Mouse (Mus musculus): ENCODE results near the gene Aco1.

DNA sequence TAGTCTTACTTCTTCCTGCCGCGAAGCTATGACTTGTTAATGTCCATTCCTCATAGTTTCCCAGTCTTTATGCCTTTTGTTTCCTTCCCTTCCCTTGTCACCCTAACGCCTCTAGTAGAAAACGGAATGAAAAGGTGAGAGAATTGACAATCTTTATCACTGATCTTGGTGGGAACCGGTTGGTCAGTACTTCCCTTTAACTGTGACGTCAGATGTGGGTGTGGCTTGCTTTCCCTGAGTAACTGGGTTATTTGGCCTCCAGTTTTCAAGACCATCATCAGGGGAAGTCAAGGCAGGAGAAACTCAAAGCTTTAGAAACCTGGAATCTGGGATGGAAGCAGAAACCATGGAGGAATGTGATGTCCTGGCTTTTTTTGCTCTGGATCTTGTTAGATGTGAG is 99.0 kb downstream of the Aco1 start:
- no peak for TF ChIP-seq CTCF (IDR thresholded peaks at IDR 0.05; ENCODE audit: borderline replicate concordance, insufficient read depth, low read length)
- no peak for TF ChIP-seq POLR2A (IDR thresholded peaks at IDR 0.05; ENCODE audit: low read depth, low read length)

Measured in embryonic fibroblast, embryonic 13.5 days (primary cell).